Mouse (Mus musculus) forebrain, embryonic 11.5 days (tissue): ENCODE data around the gene Car12. TPM values are rescaled to one million over a fixed set of nuclear protein-coding genes. Genes with fewer than 3 reads are reported as not detected.

ENCODE experiments used
- ATAC-seq: fragments of 200-750 bp; cut with Nextera tagmentation; replicated peaks from 2 replicates; pipeline ENCODE4 v1.8.0; 2017; ENCODE audit warnings: moderate TSS enrichment; ENCODE audit not compliant: low FRiP score
- DNase-seq: peaks from one replicate; pipeline ENCODE4 v3.0.0-alpha.2; 2017; ENCODE audit warnings: low spot score
- H3K27ac ChIP-seq: fragments of 300-500 bp; sonication (generic); 2 replicates; pipeline ENCODE4 v1.5.1; 2014; ENCODE audit warnings: low read depth, low read length
- H3K27me3 ChIP-seq: fragments of 300-500 bp; sonication (generic); 2 replicates; pipeline ENCODE4 v1.6.1; 2014; ENCODE audit warnings: mild to moderate bottlenecking, low read length, mixed read lengths; ENCODE audit not compliant: control insufficient read depth, insufficient read depth
- H3K36me3 ChIP-seq: fragments of 300-500 bp; sonication (generic); 2 replicates; pipeline ENCODE4 v1.6.1; 2014; ENCODE audit warnings: mild to moderate bottlenecking, low read length, moderate library complexity, mixed read lengths; ENCODE audit not compliant: control insufficient read depth, insufficient read depth
- H3K4me1 ChIP-seq: fragments of 300-500 bp; sonication (generic); replicated peaks from 2 replicates; pipeline ENCODE4 v1.6.1; 2014; ENCODE audit warnings: low read length, mixed read lengths; ENCODE audit not compliant: control insufficient read depth, insufficient read depth
- H3K4me2 ChIP-seq: fragments of 300-500 bp; sonication (generic); 2 replicates; pipeline ENCODE4 v1.6.1; 2014; ENCODE audit warnings: low read depth, mild to moderate bottlenecking, low read length, moderate library complexity, mixed read lengths; ENCODE audit not compliant: severe bottlenecking
- H3K4me3 ChIP-seq: fragments of 300-500 bp; sonication (generic); 2 replicates; pipeline ENCODE4 v1.5.1; 2014; ENCODE audit warnings: low read depth, low read length
- H3K9ac ChIP-seq: fragments of 300-500 bp; sonication (generic); 2 replicates; pipeline ENCODE4 v1.6.1; 2014; ENCODE audit warnings: low read length
- H3K9me3 ChIP-seq: fragments of 300-500 bp; sonication (generic); 2 replicates; pipeline ENCODE4 v1.6.1; 2016; ENCODE audit warnings: low read length, mixed read lengths; ENCODE audit not compliant: control insufficient read depth
- WGBS: fragments of 180-500 bp; shearing (Covaris S2); extraction: QIAGEN DNeasy Blood & Tissue Kit; methylation state at CpG from one replicate; pipeline ENCODE4 v1.1.7; 2014; 5-methylcytosine and 5-hydroxymethylcytosine counted together
- polyA plus RNA-seq: library from polyadenylated mRNA; unstranded; fragments of >200 nt; fragmentation: Nextera tagmentation; extraction: Ambion mirVana; gene quantifications from 2 replicates; pipeline ENCODE4 v1.2.1, GENCODE M21; 2014

Gene Car12
- polyA plus RNA-seq, 1 experiment from 2014 or later, result 1.1 TPM

- Histone ChIP-seq H3K4me2 (no peak overlapping the region), H3K9ac (no peak overlapping the region), H3K4me3 (no peak overlapping the region), H3K36me3 (no peaks in the 10 kb centered on the region), H3K27me3 (no peaks in the 10 kb centered on the region), H3K27ac (no peak overlapping the region), H3K9me3 (no peaks in the 10 kb centered on the region), H3K4me1 (no peaks in the 10 kb centered on the region)
- ATAC-seq (no peak), DNase-seq (no peak)
- 82% methylated on average over 1 of the region's 1 CpGs for WGBS
Observed at GRCm38 (mm10) chr9:66675566-66675965, 37.9 kb upstream of the Car12 start.

- Histone ChIP-seq H3K9ac (no peak overlapping the region), H3K27ac (no peak overlapping the region), H3K4me1 (no peaks in the 10 kb centered on the region), H3K4me2 (no peak overlapping the region), H3K36me3 (no peaks in the 10 kb centered on the region), H3K4me3 (no peak overlapping the region), H3K27me3 (no peaks in the 10 kb centered on the region), H3K9me3 (no peaks in the 10 kb centered on the region)
- WGBS, result 75% methylated on average over 6 of the region's 6 CpGs
- ATAC-seq (no peak), DNase-seq (no peak)
Observed at GRCm38 (mm10) chr9:66680102-66680501, 33.4 kb upstream of the Car12 start.

- 90% methylated on average over 3 of the region's 3 CpGs for WGBS
- DNase-seq (no peak), ATAC-seq (no peak)
- Histone ChIP-seq H3K4me2 (no peak overlapping the region), H3K36me3 (no peaks in the 10 kb centered on the region), H3K27ac (no peak overlapping the region), H3K27me3 (no peaks in the 10 kb centered on the region), H3K9ac (no peak overlapping the region), H3K4me1 (no peaks in the 10 kb centered on the region), H3K9me3 (no peaks in the 10 kb centered on the region), H3K4me3 (no peak overlapping the region)
Observed at GRCm38 (mm10) chr9:66682822-66683221, 30.7 kb upstream of the Car12 start.

- Histone ChIP-seq H3K9ac (no peak overlapping the region), H3K4me2 (no peak overlapping the region), H3K4me3 (no peak overlapping the region), H3K27ac (no peak overlapping the region), H3K9me3 (no peaks in the 10 kb centered on the region), H3K36me3 (no peaks in the 10 kb centered on the region), H3K4me1 (no peaks in the 10 kb centered on the region), H3K27me3 (no peaks in the 10 kb centered on the region)
- ATAC-seq (no peak), DNase-seq (no peak)
- 81% methylated on average over 6 of the region's 6 CpGs for WGBS
Observed at GRCm38 (mm10) chr9:66685730-66686129, 27.8 kb upstream of the Car12 start.

DNA sequence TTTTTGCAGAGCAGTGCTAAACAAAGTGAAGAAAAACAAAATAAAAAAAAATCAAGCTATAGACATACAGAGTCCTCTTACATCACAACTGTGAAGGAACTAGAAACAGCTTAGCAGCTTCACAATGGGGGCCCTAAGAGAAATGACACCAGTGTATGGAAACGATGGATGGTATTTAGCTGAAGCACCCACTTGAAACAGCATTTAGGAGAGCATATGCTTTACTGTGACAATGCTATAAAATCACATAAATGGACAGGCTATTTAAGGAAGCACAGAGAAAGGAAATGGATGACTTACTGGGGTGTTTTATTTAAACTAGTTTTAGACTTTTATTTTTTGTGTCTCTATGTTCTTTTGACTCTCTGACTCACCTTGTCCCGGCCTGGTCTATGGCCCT lies 25.8 kb upstream of the Car12 start:
- H3K9ac ChIP-seq, result no peak overlapping the region
- 93% methylated on average over 2 of the region's 2 CpGs for WGBS

GRCm38 (mm10) chr9:66691683-66692305 lies 21.7 kb upstream of the Car12 start:
- H3K4me1 ChIP-seq, result no peaks in the 10 kb centered on the region
- H3K27ac ChIP-seq, result no peak overlapping the region
- no peaks in the 10 kb centered on the region for H3K9me3 ChIP-seq
- H3K9ac ChIP-seq, result no peak overlapping the region
- DNase-seq (no peak), ATAC-seq (no peak)
- no peaks in the 10 kb centered on the region for H3K27me3 ChIP-seq
- 64% methylated on average over 4 of the region's 4 CpGs for WGBS
- no peak overlapping the region for H3K4me2 ChIP-seq
- H3K36me3 ChIP-seq, result no peaks in the 10 kb centered on the region
- H3K4me3 ChIP-seq, result no peak overlapping the region

More for the DNA sequence above, 25.8 kb upstream of the Car12 start:
- Histone ChIP-seq H3K4me3 (no peak overlapping the region), H3K27me3 (no peaks in the 10 kb centered on the region), H3K4me2 (no peak overlapping the region), H3K4me1 (no peaks in the 10 kb centered on the region), H3K36me3 (no peaks in the 10 kb centered on the region), H3K9me3 (no peaks in the 10 kb centered on the region), H3K27ac (no peak overlapping the region)
- DNase-seq (no peak), ATAC-seq (no peak)

- H3K9ac ChIP-seq, result no peak overlapping the region
- H3K9me3 ChIP-seq, result no peaks in the 10 kb centered on the region
- H3K36me3 ChIP-seq, result no peaks in the 10 kb centered on the region
- H3K4me2 ChIP-seq, result no peak overlapping the region
- H3K4me1 ChIP-seq, result no peaks in the 10 kb centered on the region
- no peaks in the 10 kb centered on the region for H3K27me3 ChIP-seq
- H3K27ac ChIP-seq, result no peak overlapping the region
- ATAC-seq (no peak), DNase-seq (no peak)
- 81% methylated on average over 7 of the region's 7 CpGs for WGBS
- H3K4me3 ChIP-seq, result no peak overlapping the region
Observed at GRCm38 (mm10) chr9:66697355-66698140, 15.9 kb upstream of the Car12 start.

GRCm38 (mm10) chr9:66699748-66700147 lies 13.7 kb upstream of the Car12 start:
- Histone ChIP-seq H3K4me3 (no peak overlapping the region), H3K9ac (no peak overlapping the region), H3K4me2 (no peak overlapping the region), H3K27ac (no peak overlapping the region), H3K4me1 (no peaks in the 10 kb centered on the region), H3K27me3 (no peaks in the 10 kb centered on the region), H3K36me3 (no peaks in the 10 kb centered on the region), H3K9me3 (no peaks in the 10 kb centered on the region)
- ATAC-seq, result no peak
- 92% methylated on average over 4 of the region's 4 CpGs for WGBS
- DNase-seq, result no peak

GRCm38 (mm10) chr9:66703002-66703401 lies 10.5 kb upstream of the Car12 start:
- no peaks in the 10 kb centered on the region for H3K36me3 ChIP-seq
- DNase-seq (no peak), ATAC-seq (no peak)
- H3K9me3 ChIP-seq, result no peaks in the 10 kb centered on the region
- H3K27me3 ChIP-seq, result no peaks in the 10 kb centered on the region
- no peak overlapping the region for H3K27ac ChIP-seq
- no peak overlapping the region for H3K4me3 ChIP-seq
- no peak overlapping the region for H3K9ac ChIP-seq
- H3K4me1 ChIP-seq, result no peaks in the 10 kb centered on the region
- no peak overlapping the region for H3K4me2 ChIP-seq
- 85% methylated on average over 4 of the region's 4 CpGs for WGBS
